Mouse (Mus musculus): ENCODE measurements at regions not wholly inside any gene's neighbourhood (a gene's known extent, or its start where the extent isn't known, plus 50 kb on each side); places are given as distances from the start of the nearest gene placed in this dataset.

DNA sequence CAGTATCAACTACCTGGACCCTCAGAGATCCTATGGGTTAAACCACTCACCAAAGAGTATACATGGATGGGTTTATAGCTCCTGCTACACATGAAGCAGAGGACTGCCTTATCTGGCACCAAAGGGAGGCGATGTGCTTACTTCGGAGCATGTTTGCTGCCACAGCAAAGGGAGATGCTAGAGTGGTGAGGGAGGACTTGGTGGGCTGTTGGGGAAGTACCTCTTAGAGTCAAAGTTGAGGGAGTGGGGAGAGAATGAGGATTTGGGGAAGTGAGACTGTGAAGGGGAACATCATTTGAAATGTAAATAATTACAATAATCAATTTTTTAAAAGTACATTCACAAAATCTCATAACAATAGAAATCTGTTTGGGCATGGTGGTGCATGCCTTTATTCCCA, 84.7 kb upstream of the Vmn2r25 start:
- no peak for TF ChIP-seq CTCF (IDR thresholded peaks at IDR 0.05; ENCODE audit: low read depth)
- TF ChIP-seq EP300 (IDR thresholded peaks at IDR 0.05; ENCODE audit: low read depth) = no peak
